In the genomic region with DNA sequence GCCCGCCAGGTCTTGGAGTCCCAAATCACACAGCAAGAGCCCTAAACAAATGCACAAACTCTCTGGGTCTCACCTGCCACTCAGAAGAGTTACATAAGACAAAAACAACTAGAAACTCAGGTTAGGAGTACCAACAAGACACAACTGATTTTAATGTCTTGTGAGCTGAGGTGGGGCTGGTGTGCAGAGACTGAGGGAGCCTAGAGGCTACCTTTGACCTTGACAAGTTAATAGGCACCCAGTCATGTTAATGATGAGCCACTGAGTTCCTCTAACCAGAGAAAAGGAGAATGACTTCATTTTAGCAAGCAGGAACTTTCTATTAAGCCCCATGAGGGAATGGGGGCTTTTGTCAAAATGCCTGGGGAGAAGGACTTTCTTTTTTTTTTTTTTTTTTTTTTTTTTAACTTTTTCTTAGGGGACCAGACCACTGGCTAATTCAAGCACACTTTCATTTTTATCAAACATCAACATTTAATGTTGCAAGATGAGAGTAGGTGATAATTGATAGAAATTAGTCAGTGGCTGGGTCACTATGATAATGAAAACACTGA, we compare ENCODE assay signal across 26 mouse cellular contexts.
DNase-seq lines count a peak whose midpoint lies in the region; ATAC-seq and TF ChIP-seq lines count a peak whose summit lies in the region.
"Had no signal": no experiment of that assay in that cellular context is flagged by ENCODE, and none has a peak within 500 bp of the region (broad histone marks: within the 10 kb centered on the region; RNA-seq: fewer than 3 reads in every experiment).

No protein-coding gene starts in this region.

- intact Hi-C loops in left cerebral cortex, postnatal 10 days (cut with DNase I) = no loop called here

- H3K9ac ChIP-seq in kidney, embryonic 14.5 days (ENCODE audit: low read depth, low read length) = no peak overlapping the region
- H3K9ac ChIP-seq: forebrain, embryonic 15.5 days; hindbrain, embryonic 15.5 days; limb, embryonic 15.5 days; liver, embryonic 15.5 days; lung, embryonic 15.5 days; neural tube, embryonic 13.5 days had no signal

- no peak overlapping the region for H3K4me2 ChIP-seq in kidney, embryonic 14.5 days (replicated peaks; ENCODE audit: low read depth, low read length)
- H3K4me2 ChIP-seq: forebrain, embryonic 15.5 days; heart, embryonic 11.5 days; hindbrain, embryonic 15.5 days; limb, embryonic 15.5 days; liver, embryonic 15.5 days; lung, embryonic 15.5 days; neural tube, embryonic 13.5 days had no signal

- H3K27me3 ChIP-seq in kidney, embryonic 14.5 days (ENCODE audit: control insufficient read depth, insufficient read depth, low read length) = no peaks in the 10 kb centered on the region
- H3K27me3 ChIP-seq in thymus, adult 2 months (ENCODE audit: control insufficient read depth, insufficient read depth, low read length) = no peaks in the 10 kb centered on the region
- H3K27me3 ChIP-seq: forebrain, embryonic 15.5 days; hindbrain, embryonic 15.5 days; limb, embryonic 15.5 days; liver, embryonic 15.5 days; lung, embryonic 15.5 days; neural tube, embryonic 13.5 days had no signal

- no peak overlapping the region for H3K4me3 ChIP-seq in kidney, embryonic 14.5 days (ENCODE audit: low read length)
- no peak overlapping the region for H3K4me3 ChIP-seq in thymus, adult 2 months (ENCODE audit: control insufficient read depth, insufficient read depth, low read length)
- H3K4me3 ChIP-seq: embryonic facial prominence, embryonic 10.5 days; forebrain, embryonic 15.5 days; hindbrain, embryonic 15.5 days; limb, embryonic 15.5 days; liver, embryonic 15.5 days; lung, embryonic 15.5 days; myocyte; neural tube, embryonic 13.5 days had no signal

- WGBS in kidney, embryonic 14.5 days = 26% methylated on average over 1 of the region's 1 CpGs
- WGBS in thymus, adult 2 months = 97% methylated on average over 1 of the region's 1 CpGs

- H3K9me3 ChIP-seq in kidney, embryonic 14.5 days (ENCODE audit: control insufficient read depth, low read length) = no peaks in the 10 kb centered on the region
- H3K9me3 ChIP-seq: embryonic facial prominence, embryonic 10.5 days; forebrain, embryonic 15.5 days; hindbrain, embryonic 15.5 days; limb, embryonic 15.5 days; liver, embryonic 15.5 days; lung, embryonic 15.5 days; neural tube, embryonic 13.5 days had no signal

- ATAC-seq in kidney, embryonic 14.5 days (ENCODE audit: low FRiP score, low TSS enrichment) = no peak
- ATAC-seq: forebrain, embryonic 15.5 days; midbrain, embryonic 16.5 days had no signal

- no peak for TF ChIP-seq CTCF in thymus, adult 2 months (IDR thresholded peaks at IDR 0.05; ENCODE audit: borderline replicate concordance, control insufficient read depth, extremely low read depth, insufficient read depth, low read length, poor library complexity)

- DNase-seq in kidney, adult 11 months = peak; percentile 79
- DNase-seq in ES-CJ7 (ENCODE audit: low read depth, low spot score) = peak; percentile 95
- peak; percentile 89 for DNase-seq in kidney, adult 9 months
- peak; percentile 58 to 80 for DNase-seq in kidney, postnatal 36 days
- no peak for DNase-seq in adrenal gland, adult (ENCODE audit: inconsistent age in 2 of 2, low spot score in 1 of 2)
- no peak for DNase-seq in left cerebral cortex, postnatal 10 days (ENCODE audit: extremely low spot score in 1 of 2, low spot score in 2 of 2)
- no peak for DNase-seq in thymus, adult 2 months
- DNase-seq: adrenal gland, postnatal 36 days; cerebellum, adult 9-11 months; gastrocnemius, postnatal 10 days; lung, postnatal 4 days; retina, postnatal 1 day; right cerebral cortex, postnatal 25 days; spleen, adult 18-20 months; thymus, postnatal 25 days had no signal

- H3K36me3 ChIP-seq in kidney, embryonic 14.5 days (ENCODE audit: control insufficient read depth, insufficient read depth, low read length) = peaks cover 7% of the 10 kb centered on the region; the same call in 1 of the 2 replicates
- no peaks in the 10 kb centered on the region for H3K36me3 ChIP-seq in thymus, adult 2 months (ENCODE audit: control insufficient read depth, insufficient read depth, low read length)
- H3K36me3 ChIP-seq: hindbrain, embryonic 15.5 days; liver, embryonic 15.5 days; lung, embryonic 15.5 days had no signal

- H3K27ac ChIP-seq in kidney, embryonic 14.5 days (ENCODE audit: low read depth, low read length) = no peak overlapping the region
- no peak overlapping the region for H3K27ac ChIP-seq in thymus, adult 2 months (ENCODE audit: control insufficient read depth, insufficient read depth, low read length)
- H3K27ac ChIP-seq: embryonic facial prominence, embryonic 10.5 days; forebrain, embryonic 15.5 days; hindbrain, embryonic 15.5 days; limb, embryonic 15.5 days; liver, embryonic 15.5 days; lung, embryonic 15.5 days; neural tube, embryonic 13.5 days had no signal

- TF ChIP-seq POLR2A in thymus, adult 2 months (IDR thresholded peaks at IDR 0.05; ENCODE audit: control insufficient read depth, extremely low read depth, insufficient read depth, low read length, poor library complexity) = no peak

- peaks cover 12% of the 10 kb centered on the region for H3K4me1 ChIP-seq in kidney, embryonic 14.5 days (ENCODE audit: control insufficient read depth, insufficient read depth, low read length)
- no peaks in the 10 kb centered on the region for H3K4me1 ChIP-seq in thymus, adult 2 months (replicated peaks; ENCODE audit: control insufficient read depth, insufficient read depth, low read length)
- H3K4me1 ChIP-seq: liver, embryonic 15.5 days had no signal

Comparison
In these comparisons a context has a peak if more than half of its experiments do, and no peak if none do; other contexts are left out.
1. DNase-seq: peak in kidney, adult 11 months (single experiment), ES-CJ7 (single experiment), kidney, adult 9 months (single experiment) and kidney, postnatal 36 days (2 of 2); none in adrenal gland, adult (0 of 2), left cerebral cortex, postnatal 10 days (0 of 2) and thymus, adult 2 months (single experiment).